Mouse (Mus musculus): Measurements from ENCODE around the gene Vmn1r158. TPM values are rescaled to one million over a fixed set of nuclear protein-coding genes. Genes with fewer than 3 reads are reported as not detected.
"Not testable (repeated sequence)": the region's sequence is repeated elsewhere in the genome, so short reads cannot be mapped to it uniquely, and the experiment has no call there.

Gene Vmn1r158
- not detected in 2 replicates for polyA plus RNA-seq (2015; fragmentation: Nextera tagmentation; extraction: Ambion mirVana)

- H3K9me3 ChIP-seq, result peaks cover 17% of the 10 kb centered on the region
- not testable (repeated sequence) for ATAC-seq (ENCODE audit: low read depth); H3K4me1 ChIP-seq (replicated peaks); H3K9ac ChIP-seq; H3K27me3 ChIP-seq; H3K36me3 ChIP-seq; H3K4me2 ChIP-seq; H3K27ac ChIP-seq (replicated peaks); H3K4me3 ChIP-seq
- 64% methylated on average over 2 of the region's 2 CpGs for WGBS
Measured at GRCm38 (mm10) chr7:22790682-22791081, at the start of gene Vmn1r158. Vmn1r158 (minus strand) TSS chr7:22790782.

GRCm38 (mm10) chr7:22775981-22776380 lies 14.6 kb downstream of the Vmn1r158 start:
- H3K4me1 ChIP-seq (replicated peaks); H3K36me3 ChIP-seq; ATAC-seq (ENCODE audit: low read depth); H3K9ac ChIP-seq; H3K4me3 ChIP-seq; H3K27me3 ChIP-seq; H3K27ac ChIP-seq (replicated peaks); H3K9me3 ChIP-seq; H3K4me2 ChIP-seq: not testable (repeated sequence)
- WGBS, result 88% methylated on average over 7 of the region's 11 CpGs

- ATAC-seq (ENCODE audit: low read depth); H3K9me3 ChIP-seq; H3K9ac ChIP-seq; H3K36me3 ChIP-seq; H3K27me3 ChIP-seq; H3K4me2 ChIP-seq; H3K27ac ChIP-seq (replicated peaks); H3K4me3 ChIP-seq; H3K4me1 ChIP-seq (replicated peaks): not testable (repeated sequence)
- WGBS, result 28% methylated on average over 2 of the region's 3 CpGs
Measured at GRCm38 (mm10) chr7:22761397-22761796, 29.2 kb downstream of the Vmn1r158 start, which contains the start of gene Vmn1r157. Vmn1r157 (plus strand) TSS chr7:22761697.

Other genes with a start within 250 kb of the Vmn1r158 start
- not detected in 2 replicates for gene Gm4201, start 225.4 kb downstream of the Vmn1r158 start, polyA plus RNA-seq (2015; fragmentation: Nextera tagmentation; extraction: Ambion mirVana)
- gene Gm4565, start 202.7 kb downstream of the Vmn1r158 start, polyA plus RNA-seq (2015; fragmentation: Nextera tagmentation; extraction: Ambion mirVana), result not detected in 2 replicates
- not detected in 2 replicates for gene Vmn1r155, start 132.8 kb downstream of the Vmn1r158 start, polyA plus RNA-seq (2015; fragmentation: Nextera tagmentation; extraction: Ambion mirVana)
- not detected in 2 replicates for gene Gm8693, start 98.5 kb downstream of the Vmn1r158 start, polyA plus RNA-seq (2015; fragmentation: Nextera tagmentation; extraction: Ambion mirVana)
- gene Gm4567, start 71.1 kb downstream of the Vmn1r158 start, polyA plus RNA-seq (2015; fragmentation: Nextera tagmentation; extraction: Ambion mirVana), result not detected in 2 replicates
- not detected in 2 replicates for gene Vmn1r157, start 29.1 kb downstream of the Vmn1r158 start, polyA plus RNA-seq (2015; fragmentation: Nextera tagmentation; extraction: Ambion mirVana)
- not detected in 2 replicates for gene Vmn1r159, start 52.8 kb upstream of the Vmn1r158 start, polyA plus RNA-seq (2015; fragmentation: Nextera tagmentation; extraction: Ambion mirVana)
- not detected in 2 replicates for gene Vmn1r160, start 80.4 kb upstream of the Vmn1r158 start, polyA plus RNA-seq (2015; fragmentation: Nextera tagmentation; extraction: Ambion mirVana)
- not detected in 2 replicates for gene Gm4214, start 193.9 kb upstream of the Vmn1r158 start, polyA plus RNA-seq (2015; fragmentation: Nextera tagmentation; extraction: Ambion mirVana)
- gene Gm4216, start 229.1 kb upstream of the Vmn1r158 start, polyA plus RNA-seq (2015; fragmentation: Nextera tagmentation; extraction: Ambion mirVana), result not detected in 2 replicates